Mouse (Mus musculus) heart, postnatal 0 days (tissue): ENCODE results near the gene Gprin2.

Experiments used
- CTCF ChIP-seq: IDR thresholded peaks from 2 replicates; pipeline ENCODE4 v1.5.1; 2016; ENCODE audit warnings: antibody characterized with exemption, control low read depth, low read depth
- EP300 ChIP-seq: IDR thresholded peaks from 2 replicates; pipeline ENCODE4 v1.6.1; 2016; ENCODE audit warnings: antibody characterized with exemption, low read depth

DNA sequence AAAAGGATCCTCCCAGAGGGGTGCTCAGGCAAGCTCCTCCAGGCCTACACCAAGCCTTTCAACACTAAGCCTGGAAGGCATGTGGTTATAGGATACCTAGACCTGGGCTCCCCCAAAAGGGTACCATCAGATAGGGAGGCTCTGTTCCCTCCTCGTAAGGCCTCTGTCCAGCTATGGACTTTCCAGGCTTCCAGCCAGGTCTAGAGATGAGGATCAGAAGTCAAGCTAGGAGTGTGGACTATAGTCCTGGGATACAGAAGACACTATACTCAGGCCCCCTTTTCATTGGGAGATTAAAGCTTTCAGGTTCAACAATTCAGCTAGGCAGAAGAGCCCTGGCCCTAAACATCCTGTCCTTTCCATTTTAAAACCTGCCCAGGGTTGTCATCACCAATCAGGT lies 18.4 kb downstream of the Gprin2 start:
- TF ChIP-seq CTCF (no peak), EP300 (no peak)
